Mouse (Mus musculus) hindbrain, embryonic 13.5 days (tissue): ENCODE measurements around the gene Ces2a. TPM values are rescaled to one million over a fixed set of nuclear protein-coding genes. Genes with fewer than 3 reads are reported as not detected.

Experiments
- ATAC-seq: fragments of 200-750 bp; cut with Nextera tagmentation; 2 replicates; pipeline ENCODE4 v1.8.0; 2017; ENCODE audit warnings: moderate TSS enrichment; ENCODE audit not compliant: low FRiP score
- H3K27ac ChIP-seq: fragments of 300-500 bp; sonication (generic); 2 replicates; pipeline ENCODE4 v1.5.1; 2015; ENCODE audit warnings: inconsistent platforms, mild to moderate bottlenecking, moderate library complexity
- H3K27me3 ChIP-seq: fragments of 300-500 bp; sonication (generic); 2 replicates; pipeline ENCODE4 v1.6.1; 2015; ENCODE audit warnings: mild to moderate bottlenecking, inconsistent platforms
- H3K36me3 ChIP-seq: fragments of 300-500 bp; sonication (generic); 2 replicates; pipeline ENCODE4 v1.6.1; 2015; ENCODE audit warnings: mild to moderate bottlenecking, inconsistent platforms
- H3K4me1 ChIP-seq: fragments of 300-500 bp; sonication (generic); replicated peaks from 2 replicates; pipeline ENCODE4 v1.6.1; 2015; ENCODE audit warnings: inconsistent platforms
- H3K4me2 ChIP-seq: fragments of 300-500 bp; sonication (generic); 2 replicates; pipeline ENCODE4 v1.6.1; 2015; ENCODE audit warnings: inconsistent platforms, mild to moderate bottlenecking, moderate library complexity
- H3K4me3 ChIP-seq: fragments of 300-500 bp; sonication (generic); 2 replicates; pipeline ENCODE4 v1.5.1; 2015; ENCODE audit warnings: mild to moderate bottlenecking, inconsistent platforms
- H3K9ac ChIP-seq: fragments of 300-500 bp; sonication (generic); 2 replicates; pipeline ENCODE4 v1.6.1; 2015; ENCODE audit warnings: mild to moderate bottlenecking, inconsistent platforms
- H3K9me3 ChIP-seq: fragments of 300-500 bp; sonication (generic); 2 replicates; pipeline ENCODE4 v1.6.1; 2016; ENCODE audit warnings: inconsistent platforms
- WGBS: fragments of 180-500 bp; shearing (Covaris S2); methylation state at CpG from one replicate; pipeline ENCODE4 v1.1.7; 2015; 5-methylcytosine and 5-hydroxymethylcytosine counted together
- microRNA-seq: library from miRNA; unstranded; fragments of <30 nt; microRNA quantifications from one replicate; pipeline ENCODE4, GENCODE M21; 2016
- polyA plus RNA-seq: library from polyadenylated mRNA; unstranded; fragments of >200 nt; fragmentation: Nextera tagmentation; extraction: Ambion mirVana; gene quantifications from 2 replicates; pipeline ENCODE4 v1.2.1, GENCODE M21; 2015

The Ces2a gene
- polyA plus RNA-seq, 1 experiment from 2014 or later: not detected

GRCm38 (mm10) chr8:104770365-104770764 is 36.6 kb downstream of the Ces2a start:
- Histone ChIP-seq H3K27ac (no peak overlapping the region), H3K4me3 (no peak overlapping the region), H3K9ac (no peak overlapping the region), H3K36me3 (no peaks in the 10 kb centered on the region), H3K27me3 (no peaks in the 10 kb centered on the region), H3K9me3 (no peaks in the 10 kb centered on the region; the same call in 1 of the 2 replicates), H3K4me1 (no peaks in the 10 kb centered on the region), H3K4me2 (no peak overlapping the region)
- 92% methylated on average over 3 of the region's 3 CpGs for WGBS
- no peak for ATAC-seq

GRCm38 (mm10) chr8:104787049-104787448 is 53.2 kb downstream of the Ces2a start:
- no peak overlapping the region for H3K4me3 ChIP-seq
- H3K9ac ChIP-seq: no peak overlapping the region
- ATAC-seq: no peak
- no peak overlapping the region for H3K4me2 ChIP-seq
- no peaks in the 10 kb centered on the region for H3K27me3 ChIP-seq
- 57% methylated on average over 1 of the region's 1 CpGs for WGBS
- no peak overlapping the region for H3K27ac ChIP-seq
- H3K4me1 ChIP-seq: no peaks in the 10 kb centered on the region
- H3K36me3 ChIP-seq: no peaks in the 10 kb centered on the region
- no peaks in the 10 kb centered on the region for H3K9me3 ChIP-seq

- no peaks in the 10 kb centered on the region for H3K9me3 ChIP-seq
- 85% methylated on average over 2 of the region's 2 CpGs for WGBS
- ATAC-seq: no peak
Observed at GRCm38 (mm10) chr8:104788929-104789328, 55.1 kb downstream of the Ces2a start.

GRCm38 (mm10) chr8:104789886-104790680 is 56.3 kb downstream of the Ces2a start:
- Histone ChIP-seq H3K4me3 (no peak overlapping the region), H3K27ac (no peak overlapping the region), H3K27me3 (no peaks in the 10 kb centered on the region), H3K4me2 (no peak overlapping the region), H3K9me3 (no peaks in the 10 kb centered on the region), H3K4me1 (no peaks in the 10 kb centered on the region), H3K36me3 (no peaks in the 10 kb centered on the region), H3K9ac (no peak overlapping the region)
- WGBS: 74% methylated on average over 3 of the region's 3 CpGs
- no peak for ATAC-seq

More at GRCm38 (mm10) chr8:104788929-104789328, 55.1 kb downstream of the Ces2a start:
- H3K4me1 ChIP-seq: no peaks in the 10 kb centered on the region
- H3K27me3 ChIP-seq: no peaks in the 10 kb centered on the region
- H3K27ac ChIP-seq: no peak overlapping the region
- H3K4me2 ChIP-seq: no peak overlapping the region
- no peak overlapping the region for H3K9ac ChIP-seq
- no peak overlapping the region for H3K4me3 ChIP-seq
- no peaks in the 10 kb centered on the region for H3K36me3 ChIP-seq

Small RNA genes lying within 50 kb of the gene (microRNA-seq; reads per million reads assigned to microRNA genes)
- not detected for gene Gm44328

Other genes with a start within 250 kb of the Ces2a start
- 0.35 and 0.36 TPM in 2 replicates for gene Terb1, start 224.1 kb upstream of the Ces2a start, polyA plus RNA-seq
- gene Nae1, start 199.4 kb upstream of the Ces2a start, polyA plus RNA-seq: 109 and 115 TPM in 2 replicates
- 2.1 and 2.8 TPM in 2 replicates for gene Car7, start 199.3 kb upstream of the Ces2a start, polyA plus RNA-seq
- 16.7 and 17.6 TPM in 2 replicates for gene Pdp2, start 142.6 kb upstream of the Ces2a start, polyA plus RNA-seq
- not detected in 2 replicates for gene Cdh16, start 109.6 kb upstream of the Ces2a start, polyA plus RNA-seq
- gene Rrad, start 102.7 kb upstream of the Ces2a start, polyA plus RNA-seq: 3.1 and 4.0 TPM in 2 replicates
- 131 and 134 TPM in 2 replicates for gene Ciao2b, start 92.0 kb upstream of the Ces2a start, polyA plus RNA-seq
- 0.30 and 0.38 TPM in 2 replicates for gene Ces2b, start 97.6 kb downstream of the Ces2a start, polyA plus RNA-seq
- not detected in 2 replicates for gene Ces2c, start 113.1 kb downstream of the Ces2a start, polyA plus RNA-seq
- not detected in 2 replicates for gene Ces2e, start 192.3 kb downstream of the Ces2a start, polyA plus RNA-seq
- not detected in 2 replicates for gene Ces2f, start 213.4 kb downstream of the Ces2a start, polyA plus RNA-seq
- gene Ces2g, start 227.7 kb downstream of the Ces2a start, polyA plus RNA-seq: not detected in 2 replicates